Mouse (Mus musculus): ENCODE data around the gene Sp110. TPM values are rescaled to one million over a fixed set of nuclear protein-coding genes. Genes with fewer than 3 reads are reported as not detected.
"Not testable (repeated sequence)": the region's sequence is repeated elsewhere in the genome, so short reads cannot be mapped to it uniquely, and the experiment has no call there.

Gene Sp110
- polyA plus RNA-seq (2015; fragmentation: Nextera tagmentation; extraction: Ambion mirVana): 1.8 and 2.6 TPM in 2 replicates

DNA sequence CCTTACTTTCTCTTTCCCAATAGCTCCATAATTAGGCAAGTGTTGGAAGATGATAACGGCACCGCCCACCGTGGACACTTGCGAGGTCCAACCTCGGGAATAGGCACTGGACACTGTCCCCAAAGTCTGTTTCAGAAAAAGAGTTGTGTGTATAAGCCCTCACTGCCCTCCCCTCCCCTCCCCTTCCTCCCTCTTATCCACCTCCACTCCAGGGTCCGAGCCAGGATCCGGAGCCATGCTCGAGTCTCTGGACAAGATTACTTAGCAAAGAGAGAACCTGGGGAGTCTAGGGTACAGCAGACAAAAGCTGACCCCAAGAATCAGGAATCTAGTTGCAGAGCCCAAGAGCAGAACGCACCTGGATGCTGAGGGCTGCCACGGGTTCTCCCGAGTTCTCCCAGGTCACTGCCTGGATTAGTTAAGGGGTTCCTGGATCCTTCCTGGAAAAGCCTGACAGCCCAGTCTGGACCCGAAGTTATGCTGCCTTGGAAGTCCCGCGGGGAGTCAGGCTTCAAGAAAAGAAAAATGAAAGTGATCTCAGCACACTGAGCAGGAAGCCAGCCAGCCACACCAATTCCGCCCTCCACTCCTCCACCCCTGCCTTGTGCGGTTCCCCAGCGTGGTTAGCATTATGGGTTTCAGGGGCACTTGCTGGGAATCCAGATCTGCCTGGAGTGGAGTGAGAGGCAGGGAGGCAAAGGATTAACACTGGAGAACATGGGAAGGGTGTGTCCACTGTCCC, at the start of gene Sp110:
Gene Sp110 (minus strand): TSS at position 547 of the 742 bp plus-strand sequence.
- H3K4me1 ChIP-seq (ENCODE audit: control insufficient read depth, insufficient read depth, low read length); H3K9me3 ChIP-seq (ENCODE audit: control insufficient read depth, low read length); ATAC-seq; H3K27ac ChIP-seq (ENCODE audit: low read length); H3K4me3 ChIP-seq (ENCODE audit: low read length); H3K36me3 ChIP-seq (ENCODE audit: control insufficient read depth, insufficient read depth, low read length); H3K9ac ChIP-seq (ENCODE audit: low read depth, low read length); H3K27me3 ChIP-seq (replicated peaks; ENCODE audit: control insufficient read depth, insufficient read depth, low read length); H3K4me2 ChIP-seq (ENCODE audit: low read depth, low read length): not testable (repeated sequence)
- 77% methylated on average over 16 of the region's 17 CpGs for WGBS

DNA sequence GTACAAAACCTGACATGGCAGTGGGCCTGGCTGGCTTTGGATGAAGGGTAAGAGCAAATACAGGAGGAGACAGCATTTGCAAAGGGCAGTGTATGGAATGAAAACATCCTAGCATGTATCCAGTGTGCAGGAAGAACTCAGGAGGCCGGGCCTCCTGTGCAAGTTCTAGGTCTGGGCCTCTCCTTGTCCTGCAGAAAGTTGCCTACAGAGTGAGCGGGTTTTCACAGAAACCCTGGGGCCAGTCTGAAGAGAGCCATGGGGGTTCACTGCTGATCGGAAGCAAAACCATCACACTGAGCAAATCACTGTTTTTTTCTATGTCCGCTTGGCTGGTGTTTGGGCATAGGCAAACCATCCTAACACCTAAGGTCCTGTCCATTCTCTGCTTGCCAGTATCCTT, 39.5 kb upstream of the Sp110 start:
- H3K36me3 ChIP-seq (ENCODE audit: control insufficient read depth, insufficient read depth, low read length); H3K27ac ChIP-seq (ENCODE audit: low read length); H3K4me1 ChIP-seq (ENCODE audit: control insufficient read depth, insufficient read depth, low read length); H3K4me3 ChIP-seq (ENCODE audit: low read length); H3K9me3 ChIP-seq (ENCODE audit: control insufficient read depth, low read length); H3K4me2 ChIP-seq (ENCODE audit: low read depth, low read length); ATAC-seq; H3K9ac ChIP-seq (ENCODE audit: low read depth, low read length); H3K27me3 ChIP-seq (replicated peaks; ENCODE audit: control insufficient read depth, insufficient read depth, low read length): not testable (repeated sequence)
- 82% methylated on average over 4 of the region's 4 CpGs for WGBS

DNA sequence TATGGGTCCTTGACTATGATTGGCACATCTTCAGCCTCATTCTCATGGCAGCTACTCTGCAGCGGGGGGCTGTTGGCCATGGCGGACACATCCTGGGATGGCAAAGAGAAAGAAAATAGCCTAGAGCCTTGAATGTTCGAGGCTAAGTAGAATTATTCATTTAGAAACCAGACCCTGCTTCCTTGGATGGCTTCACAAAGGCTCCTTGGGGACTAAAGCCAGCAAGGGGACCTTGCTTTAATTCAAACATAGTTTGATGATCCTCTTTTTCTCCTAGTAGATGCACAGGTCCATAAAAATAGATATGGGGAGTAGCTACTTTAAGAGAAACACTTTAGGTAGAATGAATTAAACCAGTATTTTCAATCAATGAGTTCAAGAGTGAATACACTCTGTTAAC, 38.3 kb upstream of the Sp110 start:
- H3K9me3 ChIP-seq (ENCODE audit: control insufficient read depth, low read length); H3K9ac ChIP-seq (ENCODE audit: low read depth, low read length); H3K4me1 ChIP-seq (ENCODE audit: control insufficient read depth, insufficient read depth, low read length); H3K27ac ChIP-seq (ENCODE audit: low read length); H3K4me3 ChIP-seq (ENCODE audit: low read length); ATAC-seq; H3K27me3 ChIP-seq (replicated peaks; ENCODE audit: control insufficient read depth, insufficient read depth, low read length); H3K36me3 ChIP-seq (ENCODE audit: control insufficient read depth, insufficient read depth, low read length); H3K4me2 ChIP-seq (ENCODE audit: low read depth, low read length): not testable (repeated sequence)
- 54% methylated on average over 3 of the region's 3 CpGs for WGBS

DNA sequence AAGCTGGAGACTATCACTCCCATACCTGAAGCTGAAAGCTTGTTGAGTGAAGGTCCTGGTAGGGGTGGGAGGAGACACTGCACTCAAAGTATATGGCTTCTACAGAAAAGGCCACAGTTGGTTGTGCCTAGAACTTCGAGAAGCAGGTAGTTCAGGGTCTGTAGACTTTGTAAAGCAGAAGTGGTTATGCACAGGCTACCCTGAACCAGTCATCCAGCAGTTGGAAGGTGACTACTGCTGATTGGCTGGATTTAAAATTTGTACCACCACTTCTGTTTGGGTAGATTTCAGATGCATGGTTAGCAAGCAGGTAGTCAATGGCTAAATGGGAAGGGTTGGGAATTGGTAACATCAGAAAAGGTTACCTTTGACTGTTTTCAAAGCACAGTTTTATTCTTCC, 20.1 kb upstream of the Sp110 start:
- H3K27ac ChIP-seq (ENCODE audit: low read length); H3K9ac ChIP-seq (ENCODE audit: low read depth, low read length); H3K9me3 ChIP-seq (ENCODE audit: control insufficient read depth, low read length); H3K4me1 ChIP-seq (ENCODE audit: control insufficient read depth, insufficient read depth, low read length); H3K27me3 ChIP-seq (replicated peaks; ENCODE audit: control insufficient read depth, insufficient read depth, low read length); ATAC-seq; H3K4me2 ChIP-seq (ENCODE audit: low read depth, low read length); H3K4me3 ChIP-seq (ENCODE audit: low read length); H3K36me3 ChIP-seq (ENCODE audit: control insufficient read depth, insufficient read depth, low read length): not testable (repeated sequence)
- 63% methylated on average over 1 of the region's 1 CpGs for WGBS

DNA sequence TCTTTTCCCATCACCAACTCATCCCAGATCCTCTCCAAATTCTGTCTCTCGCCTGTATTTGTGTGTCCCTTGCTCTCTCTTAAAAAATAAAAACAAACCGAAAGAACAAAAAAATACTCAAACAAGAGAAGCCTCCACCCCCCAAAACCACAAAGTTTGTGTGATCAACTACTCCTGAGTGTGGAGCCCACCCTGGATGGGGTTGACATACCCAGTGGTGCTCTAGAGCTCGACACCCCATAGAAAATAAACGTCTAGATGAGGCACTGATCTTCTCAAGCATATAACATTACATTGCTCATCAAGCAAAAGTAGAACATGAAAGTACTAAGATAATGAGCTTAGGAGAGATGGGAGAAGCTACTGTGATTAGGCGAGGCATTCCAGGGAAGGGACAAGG, 18.5 kb upstream of the Sp110 start:
- not testable (repeated sequence) for H3K9me3 ChIP-seq (ENCODE audit: control insufficient read depth, low read length); H3K4me2 ChIP-seq (ENCODE audit: low read depth, low read length); H3K4me1 ChIP-seq (ENCODE audit: control insufficient read depth, insufficient read depth, low read length); H3K4me3 ChIP-seq (ENCODE audit: low read length); H3K9ac ChIP-seq (ENCODE audit: low read depth, low read length); H3K27ac ChIP-seq (ENCODE audit: low read length); H3K27me3 ChIP-seq (replicated peaks; ENCODE audit: control insufficient read depth, insufficient read depth, low read length); H3K36me3 ChIP-seq (ENCODE audit: control insufficient read depth, insufficient read depth, low read length); ATAC-seq
- WGBS: 72% methylated on average over 4 of the region's 5 CpGs

DNA sequence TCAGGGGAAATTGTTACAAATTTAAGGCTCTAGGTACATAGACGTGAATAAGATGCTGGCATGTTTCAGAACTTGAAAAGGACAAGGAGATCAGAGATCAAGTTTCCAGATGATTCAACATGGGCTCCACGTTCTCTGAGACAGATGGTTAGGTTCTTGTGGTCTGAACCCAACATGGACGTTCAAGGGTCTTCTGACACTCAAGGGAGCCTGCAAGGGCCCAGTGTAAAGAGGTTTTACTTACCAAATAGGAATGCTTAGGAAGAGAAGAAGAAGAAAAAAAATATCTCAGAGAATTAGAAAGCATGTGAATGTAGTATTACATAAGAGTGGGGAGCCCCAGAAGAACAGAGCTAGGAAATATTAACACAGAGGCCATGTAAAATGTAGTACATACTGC, 17.2 kb upstream of the Sp110 start:
- not testable (repeated sequence) for H3K9me3 ChIP-seq (ENCODE audit: control insufficient read depth, low read length); H3K4me2 ChIP-seq (ENCODE audit: low read depth, low read length); H3K27ac ChIP-seq (ENCODE audit: low read length); H3K4me3 ChIP-seq (ENCODE audit: low read length); H3K36me3 ChIP-seq (ENCODE audit: control insufficient read depth, insufficient read depth, low read length); H3K27me3 ChIP-seq (replicated peaks; ENCODE audit: control insufficient read depth, insufficient read depth, low read length); H3K4me1 ChIP-seq (ENCODE audit: control insufficient read depth, insufficient read depth, low read length); ATAC-seq; H3K9ac ChIP-seq (ENCODE audit: low read depth, low read length)
- 67% methylated on average over 3 of the region's 3 CpGs for WGBS

DNA sequence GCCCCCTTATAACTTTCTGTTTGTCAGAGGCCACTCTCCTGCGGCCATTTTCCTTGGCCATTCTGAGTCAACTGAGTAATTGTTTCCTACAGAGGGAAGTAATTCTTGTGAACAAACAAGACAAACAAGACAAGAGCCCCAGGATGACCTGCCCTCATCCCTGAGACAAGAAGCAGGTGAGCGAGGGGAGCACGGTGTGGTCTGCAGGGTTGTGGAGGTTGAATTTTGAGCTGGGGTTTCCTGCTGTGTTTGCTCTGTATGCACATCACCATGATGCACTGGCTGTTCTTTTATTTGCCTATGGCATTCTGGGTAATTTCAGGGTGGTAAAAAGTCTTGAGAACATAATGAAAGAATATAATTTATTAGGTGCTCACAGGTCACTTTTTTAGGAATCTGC, 16.5 kb upstream of the Sp110 start:
- not testable (repeated sequence) for H3K27me3 ChIP-seq (replicated peaks; ENCODE audit: control insufficient read depth, insufficient read depth, low read length); H3K4me1 ChIP-seq (ENCODE audit: control insufficient read depth, insufficient read depth, low read length); ATAC-seq; H3K9ac ChIP-seq (ENCODE audit: low read depth, low read length); H3K36me3 ChIP-seq (ENCODE audit: control insufficient read depth, insufficient read depth, low read length); H3K9me3 ChIP-seq (ENCODE audit: control insufficient read depth, low read length); H3K4me2 ChIP-seq (ENCODE audit: low read depth, low read length); H3K27ac ChIP-seq (ENCODE audit: low read length); H3K4me3 ChIP-seq (ENCODE audit: low read length)
- WGBS: 93% methylated on average over 3 of the region's 3 CpGs

DNA sequence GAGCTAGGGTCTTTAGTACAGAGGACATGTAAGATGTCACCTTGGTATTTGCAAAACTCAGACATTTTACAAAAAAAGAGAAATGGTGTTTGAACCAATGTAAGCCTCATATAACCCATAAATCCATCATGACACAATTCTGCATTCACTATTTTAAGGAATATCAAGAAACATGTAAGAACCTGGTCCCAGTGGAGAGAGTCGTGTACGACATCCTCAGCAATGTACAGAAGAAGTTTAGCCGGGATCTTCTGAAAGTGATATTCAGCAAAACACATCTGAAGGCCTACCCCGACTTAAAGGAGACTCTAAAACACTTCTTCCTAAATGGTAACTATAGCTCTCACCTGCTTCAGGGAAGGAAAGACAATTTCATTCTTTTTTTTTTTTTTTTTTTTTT, 12.0 kb upstream of the Sp110 start:
- H3K9me3 ChIP-seq (ENCODE audit: control insufficient read depth, low read length); H3K9ac ChIP-seq (ENCODE audit: low read depth, low read length); H3K36me3 ChIP-seq (ENCODE audit: control insufficient read depth, insufficient read depth, low read length); H3K27ac ChIP-seq (ENCODE audit: low read length); H3K4me1 ChIP-seq (ENCODE audit: control insufficient read depth, insufficient read depth, low read length); H3K27me3 ChIP-seq (replicated peaks; ENCODE audit: control insufficient read depth, insufficient read depth, low read length); ATAC-seq; H3K4me2 ChIP-seq (ENCODE audit: low read depth, low read length); H3K4me3 ChIP-seq (ENCODE audit: low read length): not testable (repeated sequence)
- no CpG with 5 or more reads among the region's 4 CpGs for WGBS

DNA sequence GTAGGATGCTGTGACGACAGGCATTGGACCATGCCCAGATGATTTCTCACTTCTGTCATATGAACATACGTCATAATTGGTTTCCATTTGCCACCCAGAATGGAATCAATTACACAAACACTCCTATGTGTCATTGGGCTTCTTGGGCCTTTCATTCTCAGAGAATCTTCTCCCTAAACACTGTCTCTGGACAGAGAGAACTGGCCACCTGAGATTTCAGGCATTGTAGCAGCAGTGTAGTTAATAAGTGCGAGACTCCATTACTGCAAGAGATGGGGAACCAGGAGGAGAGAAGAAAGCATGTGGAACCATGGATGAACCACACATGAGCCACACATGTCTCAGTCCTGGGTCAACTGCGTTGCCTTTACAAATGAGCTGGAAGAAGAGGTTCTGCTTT, 9.7 kb upstream of the Sp110 start:
- not testable (repeated sequence) for H3K36me3 ChIP-seq (ENCODE audit: control insufficient read depth, insufficient read depth, low read length); ATAC-seq; H3K4me2 ChIP-seq (ENCODE audit: low read depth, low read length); H3K27ac ChIP-seq (ENCODE audit: low read length); H3K4me3 ChIP-seq (ENCODE audit: low read length); H3K9me3 ChIP-seq (ENCODE audit: control insufficient read depth, low read length); H3K27me3 ChIP-seq (replicated peaks; ENCODE audit: control insufficient read depth, insufficient read depth, low read length); H3K9ac ChIP-seq (ENCODE audit: low read depth, low read length); H3K4me1 ChIP-seq (ENCODE audit: control insufficient read depth, insufficient read depth, low read length)
- WGBS: 87% methylated on average over 3 of the region's 4 CpGs

DNA sequence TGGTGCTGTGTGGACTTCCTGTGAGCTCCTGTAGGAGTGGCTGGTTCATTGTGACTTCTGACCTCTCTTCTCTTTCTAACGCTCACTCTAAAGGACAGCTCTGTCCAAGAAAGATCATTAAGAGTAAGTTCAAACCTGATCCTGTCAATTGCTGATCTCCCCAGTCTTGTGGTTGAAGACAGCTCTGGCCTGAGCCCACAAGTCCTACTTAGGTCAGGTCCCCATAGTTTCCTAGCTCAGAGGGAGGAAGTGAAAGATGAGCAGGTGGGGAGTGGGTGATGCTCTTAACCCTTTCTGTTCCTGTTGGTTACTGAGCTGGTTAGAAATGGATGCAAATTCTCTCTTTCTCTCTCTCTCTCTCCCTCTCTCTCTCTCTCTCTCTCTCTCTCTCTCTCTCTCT, 5.7 kb upstream of the Sp110 start:
- H3K27ac ChIP-seq (ENCODE audit: low read length); H3K4me3 ChIP-seq (ENCODE audit: low read length); H3K9me3 ChIP-seq (ENCODE audit: control insufficient read depth, low read length); H3K4me1 ChIP-seq (ENCODE audit: control insufficient read depth, insufficient read depth, low read length); H3K36me3 ChIP-seq (ENCODE audit: control insufficient read depth, insufficient read depth, low read length); H3K27me3 ChIP-seq (replicated peaks; ENCODE audit: control insufficient read depth, insufficient read depth, low read length); H3K9ac ChIP-seq (ENCODE audit: low read depth, low read length); ATAC-seq; H3K4me2 ChIP-seq (ENCODE audit: low read depth, low read length): not testable (repeated sequence)
- no CpG with 5 or more reads among the region's 1 CpGs for WGBS

Measured in intestine, embryonic 16.5 days (tissue).